Mouse (Mus musculus): ENCODE measurements around the gene Col28a1. TPM values are rescaled to one million over a fixed set of nuclear protein-coding genes. Genes with fewer than 3 reads are reported as not detected.

The Col28a1 gene
- 0.26 and 0.47 TPM in 2 replicates for polyA plus RNA-seq (2012; rRNA removed)

DNA sequence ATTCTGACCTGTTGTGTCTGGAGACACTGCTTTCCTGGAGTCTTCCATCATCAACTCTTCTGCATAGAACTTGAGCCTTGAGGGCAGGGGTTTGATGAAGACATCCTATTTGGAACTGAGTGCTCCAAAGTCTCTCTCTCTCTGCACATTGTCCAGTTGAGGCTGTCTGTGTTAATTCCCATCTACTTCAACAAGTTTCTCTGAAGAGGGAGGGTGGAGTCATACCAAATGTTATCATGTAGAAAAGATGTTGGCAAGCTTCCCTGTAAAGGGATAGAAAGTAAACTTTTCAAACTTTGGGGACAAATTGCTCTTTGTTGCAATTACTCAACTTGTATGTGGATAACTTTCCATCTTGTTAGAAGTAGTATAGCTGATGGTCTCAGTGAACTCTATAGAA lies at the start of gene Col28a1:
TSS of gene Col28a1 (minus strand) at position 101 of the 400 bp plus-strand sequence.

DNA sequence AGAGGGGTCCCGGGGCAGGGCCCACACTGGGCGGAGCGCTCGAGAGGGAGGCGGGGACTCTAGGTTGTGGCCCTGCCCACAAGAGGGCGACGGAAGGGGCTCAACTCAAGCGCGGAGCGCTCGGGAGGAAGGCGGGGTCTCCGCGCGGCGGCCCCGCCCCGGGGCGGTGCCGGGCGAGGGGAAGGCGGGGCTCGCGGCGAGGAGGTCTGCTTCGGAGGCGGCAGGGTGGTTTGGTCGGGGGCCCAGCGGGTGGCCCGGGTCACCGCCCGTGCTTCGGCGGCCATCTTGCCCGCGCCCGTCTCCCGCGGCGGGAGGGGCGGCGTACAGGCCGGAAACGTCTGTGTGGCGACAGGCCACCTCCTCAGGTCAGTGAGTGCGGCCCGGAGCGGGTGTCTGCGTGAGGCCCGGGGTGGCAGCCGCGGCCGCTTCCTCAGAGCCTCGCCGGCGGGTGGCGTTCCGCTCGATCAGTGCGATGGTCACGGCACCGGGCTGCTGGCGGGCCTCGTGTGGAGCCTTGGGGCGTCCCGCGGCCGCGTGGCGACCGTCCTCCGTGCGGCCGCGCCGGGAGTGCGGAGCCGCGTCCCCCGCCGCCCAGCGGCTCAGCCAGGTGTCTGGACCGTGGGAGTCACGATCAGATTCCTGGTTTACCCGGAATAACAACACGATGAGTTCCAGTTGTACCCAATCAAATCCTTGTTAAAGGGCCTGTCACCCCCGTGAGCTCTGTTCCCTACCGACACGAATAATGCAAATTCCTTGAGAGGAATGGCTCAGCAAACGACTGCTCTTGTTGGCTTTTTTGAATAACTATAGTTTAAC lies 16.8 kb upstream of the Col28a1 start, which contains the start of gene Mios:
TSS of gene Mios (plus strand) at position 176 of the 819 bp plus-strand sequence.

Other genes starting within 250 kb of the Col28a1 start
- 1.7 and 2.6 TPM in 2 replicates for gene Mios, start 16.6 kb upstream of the Col28a1 start, polyA plus RNA-seq (2012; rRNA removed)
- 1.1 and 3.3 TPM in 2 replicates for gene Rpa3, start 66.6 kb upstream of the Col28a1 start, polyA plus RNA-seq (2012; rRNA removed)
- gene Umad1, start 66.7 kb upstream of the Col28a1 start, polyA plus RNA-seq (2012; rRNA removed), result 10.9 and 15.3 TPM in 2 replicates
- not detected in 2 replicates for gene Gm45062, start 66.8 kb upstream of the Col28a1 start, polyA plus RNA-seq (2012; rRNA removed)

Measured in colon, adult 2 months (tissue).